Mouse (Mus musculus) olfactory bulb, adult 2 months (tissue): ENCODE measurements around the gene BC003965. TPM values are rescaled to one million over a fixed set of nuclear protein-coding genes. Genes with fewer than 3 reads are reported as not detected.
"Not testable (repeated sequence)": the region's sequence is repeated elsewhere in the genome, so short reads cannot be mapped to it uniquely, and the experiment has no call there.

Experiments used
- H3K27ac ChIP-seq: fragments of 200-500 bp; 2 replicates; pipeline ENCODE4 v1.5.1; 2012; ENCODE audit warnings: low read depth, low read length; ENCODE audit not compliant: insufficient read depth
- H3K4me1 ChIP-seq: fragments of 200-500 bp; 2 replicates; pipeline ENCODE4 v1.6.1; 2012; ENCODE audit warnings: low read length; ENCODE audit not compliant: control insufficient read depth, insufficient read depth
- H3K4me3 ChIP-seq: fragments of 200-500 bp; 2 replicates; pipeline ENCODE4 v1.5.1; 2012; ENCODE audit warnings: mild to moderate bottlenecking, low read depth, low read length, moderate library complexity; ENCODE audit not compliant: insufficient read depth
- CTCF ChIP-seq: fragments of 200-500 bp; IDR thresholded peaks from 2 replicates; pipeline ENCODE4 v1.5.1; 2012; ENCODE audit warnings: low read depth, mild to moderate bottlenecking, low read length, moderate library complexity; ENCODE audit not compliant: insufficient read depth
- POLR2A ChIP-seq: fragments of 200-500 bp; IDR thresholded peaks from 2 replicates; pipeline ENCODE4 v1.6.1; 2012; ENCODE audit warnings: mild to moderate bottlenecking, low read depth, low read length, moderate library complexity; ENCODE audit not compliant: insufficient read depth
- WGBS: fragments of 180-500 bp; shearing (Covaris S2); methylation state at CpG from one replicate; pipeline ENCODE4 v1.1.7; 2018; 5-methylcytosine and 5-hydroxymethylcytosine counted together
- polyA plus RNA-seq: library from polyadenylated mRNA; stranded (reverse); fragments of >200 nt; gene quantifications from 2 replicates; pipeline ENCODE4 v1.2.4, GENCODE M21; 2012; ENCODE audit warnings: low replicate concordance; ENCODE audit not compliant: missing spikeins, insufficient read depth, insufficient read length

Gene BC003965
- polyA plus RNA-seq, 1 experiment = not detected

- Histone ChIP-seq H3K4me1 (peaks cover 15% of the 10 kb centered on the region), H3K27ac (no peak overlapping the region), H3K4me3 (no peak overlapping the region)
- TF ChIP-seq POLR2A = no peak
- no peak for TF ChIP-seq CTCF
- 83% methylated on average over 4 of the region's 4 CpGs for WGBS
Observed at GRCm38 (mm10) chr17:25225659-25226058, 41.3 kb downstream of the BC003965 start.

- Histone ChIP-seq H3K4me3 (no peak overlapping the region), H3K4me1 (no peaks in the 10 kb centered on the region), H3K27ac (no peak overlapping the region)
- 85% methylated on average over 5 of the region's 5 CpGs for WGBS
- TF ChIP-seq CTCF (no peak), POLR2A (no peak)
Observed at GRCm38 (mm10) chr17:25227991-25228390, 43.6 kb downstream of the BC003965 start.

GRCm38 (mm10) chr17:25230014-25230655, 45.8 kb downstream of the BC003965 start:
- 68% methylated on average over 17 of the region's 17 CpGs for whole genome bisulfite sequencing
- H3K27ac ChIP-seq, H3K4me1 ChIP-seq, H3K4me3 ChIP-seq: not testable (repeated sequence)

GRCm38 (mm10) chr17:25230700-25231099, 46.3 kb downstream of the BC003965 start:
- TF ChIP-seq CTCF (no peak), POLR2A (no peak)
- no peak overlapping the region for H3K27ac ChIP-seq
- no peak overlapping the region for H3K4me3 ChIP-seq
- WGBS = 76% methylated on average over 3 of the region's 3 CpGs
- no peaks in the 10 kb centered on the region for H3K4me1 ChIP-seq

- 80% methylated on average over 7 of the region's 11 CpGs for WGBS
- not testable (repeated sequence) for H3K27ac ChIP-seq, H3K4me3 ChIP-seq, H3K4me1 ChIP-seq
Observed at GRCm38 (mm10) chr17:25231621-25232020, 47.3 kb downstream of the BC003965 start.

- Histone ChIP-seq H3K4me1 (no peaks in the 10 kb centered on the region), H3K4me3 (no peak overlapping the region), H3K27ac (no peak overlapping the region)
- no peak for TF ChIP-seq CTCF
- TF ChIP-seq POLR2A = no peak
- WGBS = 76% methylated on average over 9 of the region's 9 CpGs
Observed at GRCm38 (mm10) chr17:25235635-25236034, 51.3 kb downstream of the BC003965 start.

Other genes starting within 250 kb of the BC003965 start
- gene Mapk8ip3, start 247.6 kb upstream of the BC003965 start, polyA plus RNA-seq = 307 TPM in 1 of 2 replicates, not detected in the other
- not detected in 2 replicates for gene Jpt2, start 223.9 kb upstream of the BC003965 start, polyA plus RNA-seq
- gene Cramp1l, start 168.8 kb upstream of the BC003965 start, polyA plus RNA-seq = not detected in 2 replicates
- gene Ift140, start 168.5 kb upstream of the BC003965 start, polyA plus RNA-seq = not detected in 2 replicates
- not detected in 2 replicates for gene Tmem204, start 101.0 kb upstream of the BC003965 start, polyA plus RNA-seq
- not detected in 2 replicates for gene Telo2, start 68.6 kb upstream of the BC003965 start, polyA plus RNA-seq
- gene Ptx4, start 63.8 kb upstream of the BC003965 start, polyA plus RNA-seq = not detected in 2 replicates
- not detected in 2 replicates for gene Clcn7, start 51.2 kb upstream of the BC003965 start, polyA plus RNA-seq
- not detected in 2 replicates for gene Ccdc154, start 22.1 kb upstream of the BC003965 start, polyA plus RNA-seq
- gene Gm38655, start 9.1 kb upstream of the BC003965 start, polyA plus RNA-seq = not detected in 2 replicates
- gene Unkl, start 3.8 kb downstream of the BC003965 start, polyA plus RNA-seq = not detected in 2 replicates
- gene Gnptg, start 55.6 kb downstream of the BC003965 start, polyA plus RNA-seq = not detected in 2 replicates
- not detected in 2 replicates for gene Tsr3, start 55.6 kb downstream of the BC003965 start, polyA plus RNA-seq
- gene Baiap3, start 71.8 kb downstream of the BC003965 start, polyA plus RNA-seq = not detected in 2 replicates
- 452 TPM in 1 of 2 replicates, not detected in the other for gene Ube2i, start 90.1 kb downstream of the BC003965 start, polyA plus RNA-seq
- not detected in 2 replicates for gene Prss34, start 113.8 kb downstream of the BC003965 start, polyA plus RNA-seq
- gene Prss28, start 124.1 kb downstream of the BC003965 start, polyA plus RNA-seq = not detected in 2 replicates
- gene Prss29, start 134.1 kb downstream of the BC003965 start, polyA plus RNA-seq = not detected in 2 replicates
- gene Tpsab1, start 161.0 kb downstream of the BC003965 start, polyA plus RNA-seq = not detected in 2 replicates
- gene Tpsb2, start 181.8 kb downstream of the BC003965 start, polyA plus RNA-seq = not detected in 2 replicates
- gene Tpsg1, start 184.7 kb downstream of the BC003965 start, polyA plus RNA-seq = not detected in 2 replicates
- not detected in 2 replicates for gene Cacna1h, start 249.2 kb downstream of the BC003965 start, polyA plus RNA-seq